Mouse (Mus musculus): ENCODE measurements at regions not wholly inside any gene's neighbourhood (a gene's known extent, or its start where the extent isn't known, plus 50 kb on each side); places are given as distances from the start of the nearest gene placed in this dataset.

- TF ChIP-seq CTCF (IDR thresholded peaks at IDR 0.05; ENCODE audit: borderline replicate concordance, insufficient read depth, low read length) (no peak), POLR2A (IDR thresholded peaks at IDR 0.05; ENCODE audit: low read depth, low read length) (no peak)
Measured at GRCm38 (mm10) chr2:48661222-48661621, 152.7 kb upstream of the Acvr2a start.

Measured in embryonic fibroblast, embryonic 13.5 days (primary cell).